8 mouse cellular contexts compared by ENCODE assay signal in the genomic region with DNA sequence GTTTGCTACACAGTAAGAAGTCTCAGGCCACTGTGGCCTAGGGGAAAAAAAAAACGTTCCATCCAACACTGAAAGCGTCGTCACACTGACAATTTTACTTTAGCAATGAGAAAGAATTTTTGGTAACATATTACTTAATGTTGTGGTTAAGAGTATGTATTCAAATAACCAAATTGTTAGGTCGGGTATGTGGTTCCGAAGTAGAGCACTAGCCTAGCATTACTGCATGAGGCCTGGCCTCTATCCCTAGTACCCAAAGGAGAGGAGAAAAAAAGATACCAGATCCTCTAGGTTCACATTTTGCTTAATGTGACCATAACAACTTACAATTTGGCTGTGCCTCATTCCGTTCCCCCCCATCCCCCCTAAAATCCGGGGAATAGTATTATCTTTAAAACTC. TPM values are rescaled to one million over a fixed set of nuclear protein-coding genes. Genes with fewer than 3 reads are reported as not detected.
A peak's percentile ranks its signal among the peaks of the same experiment; 100 is the strongest.
DNase-seq lines count a peak whose midpoint lies in the region; ATAC-seq lines count a peak whose summit lies in the region.

No protein-coding gene starts in this region.

- no peaks in the 10 kb centered on the region for H3K9me3 ChIP-seq in kidney, embryonic 16.5 days (ENCODE audit: low read length)
- H3K9me3 ChIP-seq in forebrain, embryonic 16.5 days (ENCODE audit: control insufficient read depth, low read length) = no peaks in the 10 kb centered on the region
- H3K9me3 ChIP-seq in liver, embryonic 12.5 days (replicated peaks) = no peaks in the 10 kb centered on the region

- ATAC-seq in kidney, embryonic 16.5 days (ENCODE audit: low FRiP score, low TSS enrichment) = no peak; the same call in 1 of the 2 replicates
- no peak for ATAC-seq in forebrain, embryonic 16.5 days
- no peak for ATAC-seq in liver, embryonic 12.5 days

- peaks cover 12% of the 10 kb centered on the region; the same call in 1 of the 2 replicates for H3K4me1 ChIP-seq in kidney, embryonic 16.5 days (ENCODE audit: insufficient read depth, low read length)
- peaks cover 12% of the 10 kb centered on the region for H3K4me1 ChIP-seq in forebrain, embryonic 16.5 days (replicated peaks; ENCODE audit: control insufficient read depth, insufficient read depth, low read length)
- peaks cover 22% of the 10 kb centered on the region for H3K4me1 ChIP-seq in liver, embryonic 12.5 days

- no peak for DNase-seq in kidney, postnatal 4 days
- DNase-seq in MN1 (ENCODE audit: low spot score) = peak; percentile 60
- DNase-seq in splenic B cell, adult 2 months (ENCODE audit: low read depth, low spot score) = peak; percentile 11
- no peak for DNase-seq in layer of hippocampus, adult 9-11 months
- no peak for DNase-seq in adrenal gland, adult 8-10 months

- H3K27me3 ChIP-seq in kidney, embryonic 16.5 days (ENCODE audit: insufficient read depth, low read length) = no peaks in the 10 kb centered on the region
- H3K27me3 ChIP-seq in forebrain, embryonic 16.5 days (replicated peaks; ENCODE audit: control insufficient read depth, insufficient read depth, low read length) = no peaks in the 10 kb centered on the region
- H3K27me3 ChIP-seq in liver, embryonic 12.5 days (replicated peaks) = no peaks in the 10 kb centered on the region
- H3K27me3 ChIP-seq in splenic B cell, adult 2 months (ENCODE audit: control insufficient read depth, insufficient read depth, low read length, poor library complexity, severe bottlenecking) = no peaks in the 10 kb centered on the region

- peak overlapping the region; percentile 96 for H3K9ac ChIP-seq in kidney, embryonic 16.5 days (replicated peaks; ENCODE audit: low read length)
- peak overlapping the region; percentile 90 for H3K9ac ChIP-seq in forebrain, embryonic 16.5 days (replicated peaks; ENCODE audit: low read depth, low read length)
- H3K9ac ChIP-seq in liver, embryonic 12.5 days = peak overlapping the region; percentile 95

- H3K4me3 ChIP-seq in kidney, embryonic 16.5 days (ENCODE audit: low read length) = peak overlapping the region; percentile 71
- peak overlapping the region; percentile 84 for H3K4me3 ChIP-seq in forebrain, embryonic 16.5 days (replicated peaks; ENCODE audit: low read length)
- H3K4me3 ChIP-seq in liver, embryonic 12.5 days = peak overlapping the region; percentile 92

- 16% methylated on average over 7 of the region's 7 CpGs for WGBS in kidney, embryonic 16.5 days
- WGBS in forebrain, embryonic 16.5 days = 15% methylated on average over 7 of the region's 7 CpGs
- WGBS in liver, embryonic 12.5 days (ENCODE audit: insufficient replicate concordance) = 16% methylated on average over 7 of the region's 7 CpGs

- 0 out of 2 replicates have a peak, but pooled peaks cover 2% of the 10 kb centered on the region for H3K36me3 ChIP-seq in kidney, embryonic 16.5 days (ENCODE audit: insufficient read depth, low read length)
- no peaks in the 10 kb centered on the region for H3K36me3 ChIP-seq in forebrain, embryonic 16.5 days (ENCODE audit: control insufficient read depth, insufficient read depth)
- peaks cover 3% of the 10 kb centered on the region; the same call in 1 of the 2 replicates for H3K36me3 ChIP-seq in liver, embryonic 12.5 days
- H3K36me3 ChIP-seq in splenic B cell, adult 2 months (ENCODE audit: control insufficient read depth, insufficient read depth, low read length, poor library complexity, severe bottlenecking) = no peaks in the 10 kb centered on the region

- peak overlapping the region; percentile 94 for H3K27ac ChIP-seq in kidney, embryonic 16.5 days (ENCODE audit: low read length)
- peak overlapping the region; percentile 90 for H3K27ac ChIP-seq in forebrain, embryonic 16.5 days (ENCODE audit: low read length)
- H3K27ac ChIP-seq in liver, embryonic 12.5 days = peak overlapping the region; percentile 88

- peak overlapping the region; percentile 62 for H3K4me2 ChIP-seq in kidney, embryonic 16.5 days (replicated peaks; ENCODE audit: low read depth, low read length)
- H3K4me2 ChIP-seq in forebrain, embryonic 16.5 days (ENCODE audit: low read length) = peak overlapping the region; percentile 56
- H3K4me2 ChIP-seq in liver, embryonic 12.5 days = peak overlapping the region; percentile 91

RNA-seq across cellular contexts. Expression of a gene that starts 0.8 kb away (rescaled TPM):
- 16.4 and 18.0 TPM in 2 replicates for polyA plus RNA-seq in kidney, embryonic 16.5 days (2015; fragmentation: Nextera tagmentation; extraction: Ambion mirVana)
- polyA plus RNA-seq in forebrain, embryonic 16.5 days (2015; fragmentation: Nextera tagmentation; extraction: Ambion mirVana) = 15.7 and 17.7 TPM in 2 replicates
- 10.1 and 10.2 TPM in 2 replicates for polyA plus RNA-seq in liver, embryonic 12.5 days (2016; fragmentation: Nextera tagmentation; extraction: Ambion mirVana)
- 10 to 100 TPM; 18.7 to 24.0 (median 22.1) TPM for total RNA-seq in adrenal gland, adult 8-10 months (2022)

RNA-seq across cellular contexts. Expression of a gene that starts 46.0 kb away (rescaled TPM):
- polyA plus RNA-seq in kidney, embryonic 16.5 days (2015; fragmentation: Nextera tagmentation; extraction: Ambion mirVana) = 0.60 and 0.69 TPM in 2 replicates
- polyA plus RNA-seq in forebrain, embryonic 16.5 days (2015; fragmentation: Nextera tagmentation; extraction: Ambion mirVana) = 2.4 and 2.5 TPM in 2 replicates
- not detected in 2 replicates for polyA plus RNA-seq in liver, embryonic 12.5 days (2016; fragmentation: Nextera tagmentation; extraction: Ambion mirVana)
- under 1 TPM; 0.44 to 0.86 (median 0.46) TPM for total RNA-seq in adrenal gland, adult 8-10 months (2022)

RNA-seq across cellular contexts. Expression of a gene that starts 46.1 kb away (rescaled TPM):
- polyA plus RNA-seq in kidney, embryonic 16.5 days (2015; fragmentation: Nextera tagmentation; extraction: Ambion mirVana) = 1.1 and 1.5 TPM in 2 replicates
- 15.1 and 16.1 TPM in 2 replicates for polyA plus RNA-seq in forebrain, embryonic 16.5 days (2015; fragmentation: Nextera tagmentation; extraction: Ambion mirVana)
- polyA plus RNA-seq in liver, embryonic 12.5 days (2016; fragmentation: Nextera tagmentation; extraction: Ambion mirVana) = 0.04 and 0.16 TPM in 2 replicates
- total RNA-seq in adrenal gland, adult 8-10 months (2022) = 1 to 10 TPM; 4.1 to 6.4 (median 5.3) TPM

Comparison
In these comparisons a context has a peak if more than half of its experiments do, and no peak if none do; other contexts are left out.
1. DNase-seq: peak in MN1 (single experiment) and splenic B cell, adult 2 months (single experiment); none in kidney, postnatal 4 days (0 of 2), layer of hippocampus, adult 9-11 months (single experiment) and adrenal gland, adult 8-10 months (single experiment).
2. Peak in every context shown above with its lines, with median percentiles within 50 percentile points of each other: H3K27ac ChIP-seq, H3K4me2 ChIP-seq, H3K4me3 ChIP-seq and H3K9ac ChIP-seq.